Mouse (Mus musculus) CD8-positive naive resting alpha-beta T cell, adult 2 months (primary cell): Measurements from ENCODE around the gene Fryl.

Experiments used
- DNase-seq, 2 experiments: peaks; one replicate each; pipeline ENCODE4 v3.0.0; 2022; ENCODE audit warnings: low read depth in 2 of 2, low spot score in 2 of 2

Gene Fryl

DNA sequence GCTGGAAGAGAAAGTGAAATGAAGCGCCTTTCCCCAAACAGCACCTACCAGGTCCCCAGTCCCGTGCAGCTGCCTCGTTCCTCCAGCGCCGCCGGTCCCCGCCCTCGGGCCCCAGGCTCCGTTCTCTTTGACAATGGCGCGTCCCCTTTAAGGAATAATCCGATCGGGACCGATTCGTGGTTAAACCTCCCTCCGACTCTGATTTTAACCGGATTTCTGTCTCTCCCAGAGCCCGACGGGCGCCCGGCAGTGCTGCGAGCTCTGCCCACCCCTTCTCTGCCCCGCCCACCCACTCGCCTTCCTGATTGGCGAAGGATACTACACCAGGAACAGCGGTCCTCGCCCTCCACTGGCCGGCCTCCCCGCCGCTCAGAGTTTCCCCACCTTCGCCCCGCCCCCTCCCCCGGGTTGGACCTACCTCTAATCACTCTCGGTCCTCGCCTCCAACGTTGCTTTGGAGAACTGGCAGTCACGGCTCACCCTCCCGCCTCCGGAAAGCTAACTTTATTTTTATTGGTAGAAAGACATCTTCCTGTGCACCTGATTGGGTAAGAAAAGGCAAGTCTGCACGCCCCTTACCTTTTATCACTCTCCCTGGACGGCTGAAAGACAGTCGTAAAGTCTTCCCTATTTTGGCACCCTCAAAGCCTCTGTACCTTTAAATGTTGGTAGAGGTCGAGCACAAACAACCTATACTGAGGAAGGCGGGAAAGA, at the start of gene Fryl:
Fryl (minus strand) TSS at position 268 of the 714 bp plus-strand sequence.
- peak; percentile 92 for DNase-seq

DNA sequence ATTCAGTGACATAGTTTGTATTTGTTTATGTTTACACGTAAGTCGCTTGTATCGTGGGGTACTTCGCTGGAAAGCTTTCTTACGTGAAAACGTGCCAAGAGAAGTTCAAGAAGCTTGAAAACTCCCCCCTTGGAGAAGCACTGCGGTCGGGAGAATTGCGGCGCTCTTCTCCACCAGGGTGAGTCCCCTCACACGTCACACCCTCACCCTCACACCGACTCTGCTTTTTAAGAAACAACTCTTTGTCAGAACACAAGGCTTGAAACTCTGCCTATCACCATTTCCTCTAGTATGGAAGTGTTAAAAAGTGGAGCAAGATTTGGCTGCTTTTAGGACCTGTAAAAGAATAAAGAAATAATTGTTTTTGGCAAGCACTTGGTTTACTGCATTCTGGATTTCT, 48.1 kb upstream of the Fryl start:
- DNase-seq, result no peak

- no peak for DNase-seq
These were observed 45.3 kb upstream of the Fryl start for GRCm38 (mm10) chr5:73301601-73302307.

DNA sequence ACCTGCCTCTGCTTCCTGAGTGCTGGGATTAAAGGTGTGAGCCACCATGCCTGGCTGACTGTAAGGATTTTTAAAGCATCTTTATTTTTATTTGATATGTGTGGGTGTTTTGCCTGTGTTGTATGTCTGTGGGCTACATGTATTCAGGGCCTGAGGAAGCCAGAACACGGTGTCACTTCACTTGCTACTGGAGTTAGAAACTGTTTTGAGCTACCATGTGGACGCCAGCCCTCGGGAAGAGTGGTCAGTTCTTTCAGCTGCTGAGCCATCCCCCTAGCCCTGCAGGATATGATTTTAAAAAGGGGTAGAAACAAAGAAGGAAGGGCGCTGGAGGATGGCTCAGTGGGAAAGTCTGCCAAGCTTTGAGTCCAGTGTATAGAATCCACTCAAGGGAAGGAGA, 39.5 kb upstream of the Fryl start:
- no peak for DNase-seq

DNA sequence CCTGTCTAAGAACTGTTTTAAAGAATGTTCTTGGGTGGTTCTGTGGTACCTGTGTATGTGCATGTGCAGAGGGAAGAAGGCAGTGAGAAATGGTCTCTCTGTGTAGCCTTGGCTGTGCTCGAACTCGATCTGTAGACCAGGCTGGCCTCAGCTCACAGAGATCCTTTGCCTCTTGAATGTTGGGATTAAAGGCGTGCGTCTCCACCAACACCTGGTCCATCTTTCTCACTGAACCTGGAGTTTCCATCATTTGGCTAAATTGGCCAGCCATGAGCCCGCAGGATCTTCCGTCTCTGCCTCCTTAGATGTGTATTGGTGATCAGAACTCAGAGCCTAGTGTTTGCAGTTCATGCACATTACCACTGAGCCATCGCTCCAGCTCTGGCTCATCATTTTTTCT, 38.6 kb upstream of the Fryl start:
- DNase-seq, result no peak

DNA sequence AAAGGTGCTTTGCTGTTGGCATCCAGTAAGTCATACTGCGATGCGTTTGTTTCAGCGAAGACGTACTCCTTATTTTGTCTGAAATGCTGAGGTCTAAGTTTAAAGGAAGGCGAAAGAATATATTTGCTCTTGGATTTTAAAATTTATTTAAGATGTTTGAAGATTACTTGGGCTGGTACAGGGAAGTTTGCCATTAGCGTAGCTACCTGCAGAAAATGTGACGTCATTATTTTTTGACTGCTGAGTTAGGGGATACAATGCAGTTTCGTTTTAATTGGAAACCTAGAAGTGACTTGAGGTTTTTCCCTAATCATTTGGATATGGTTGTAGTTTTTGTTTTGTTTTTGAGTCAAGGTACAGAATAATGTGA, 37.0 kb upstream of the Fryl start:
- no peak for DNase-seq

GRCm38 (mm10) chr5:73292502-73293457, 36.4 kb upstream of the Fryl start, which contains the start of gene Ociad1:
Gene Ociad1 (plus strand): TSS chr5:73292784.
- peak; percentile 91 to 92 for DNase-seq

DNA sequence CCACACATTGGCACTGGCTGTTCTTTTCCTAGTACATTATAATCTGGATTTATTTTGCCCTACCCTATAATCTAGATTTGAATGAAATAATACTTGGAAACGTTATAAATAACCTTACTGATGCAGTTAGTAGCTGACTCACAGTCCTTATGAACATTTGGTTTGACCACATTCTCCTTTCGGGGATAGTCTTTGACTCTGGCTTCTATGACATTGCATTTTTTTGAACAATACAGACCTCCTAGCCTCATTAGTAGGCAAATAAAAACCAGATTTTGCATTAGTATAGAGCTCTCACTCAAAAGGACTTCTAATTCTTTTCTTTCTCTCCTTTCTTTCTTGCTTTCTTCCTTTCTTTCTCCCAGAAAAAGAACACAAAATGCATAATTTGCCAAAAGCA, 33.5 kb upstream of the Fryl start:
- DNase-seq, result no peak

- DNase-seq, result no peak
These were observed 30.2 kb upstream of the Fryl start for GRCm38 (mm10) chr5:73286603-73287002.

- DNase-seq, result no peak
These were observed 29.1 kb upstream of the Fryl start for GRCm38 (mm10) chr5:73285470-73285978.

GRCm38 (mm10) chr5:73284046-73284445, 27.6 kb upstream of the Fryl start:
- no peak for DNase-seq

GRCm38 (mm10) chr5:73280567-73280850, 24.1 kb upstream of the Fryl start:
- DNase-seq, result no peak

GRCm38 (mm10) chr5:73279732-73280566, 23.5 kb upstream of the Fryl start:
- DNase-seq, result no peak

- no peak for DNase-seq
These were observed 22.8 kb upstream of the Fryl start for GRCm38 (mm10) chr5:73279190-73279589.

DNA sequence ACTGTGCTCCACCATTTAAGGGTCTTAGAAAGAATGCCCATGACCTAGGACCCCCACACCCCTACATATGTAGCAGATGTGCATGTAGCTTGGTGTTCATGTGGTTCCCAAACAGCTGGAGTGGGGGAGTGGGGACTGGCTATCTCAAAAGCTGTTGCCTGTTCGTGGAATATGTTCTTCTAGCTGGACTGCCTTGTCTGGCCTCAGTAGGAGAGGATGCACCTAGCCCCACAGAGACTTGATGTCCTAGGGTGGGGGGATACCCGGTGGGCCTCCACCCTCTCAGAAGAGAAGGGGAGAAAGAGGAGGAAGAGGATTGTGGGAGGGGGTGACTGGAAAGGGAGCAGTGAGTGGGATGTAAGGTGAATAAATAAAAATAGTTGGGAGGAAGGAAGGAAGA, 18.5 kb upstream of the Fryl start:
- DNase-seq, result no peak

GRCm38 (mm10) chr5:73273171-73273570, 16.8 kb upstream of the Fryl start:
- DNase-seq, result no peak

- no peak for DNase-seq
These were observed 14.2 kb upstream of the Fryl start for GRCm38 (mm10) chr5:73270612-73271011.

GRCm38 (mm10) chr5:73268636-73269213, 12.3 kb upstream of the Fryl start:
- no peak for DNase-seq

GRCm38 (mm10) chr5:73265460-73265859, 9.0 kb upstream of the Fryl start:
- DNase-seq, result peak; percentile 50 to 55

DNA sequence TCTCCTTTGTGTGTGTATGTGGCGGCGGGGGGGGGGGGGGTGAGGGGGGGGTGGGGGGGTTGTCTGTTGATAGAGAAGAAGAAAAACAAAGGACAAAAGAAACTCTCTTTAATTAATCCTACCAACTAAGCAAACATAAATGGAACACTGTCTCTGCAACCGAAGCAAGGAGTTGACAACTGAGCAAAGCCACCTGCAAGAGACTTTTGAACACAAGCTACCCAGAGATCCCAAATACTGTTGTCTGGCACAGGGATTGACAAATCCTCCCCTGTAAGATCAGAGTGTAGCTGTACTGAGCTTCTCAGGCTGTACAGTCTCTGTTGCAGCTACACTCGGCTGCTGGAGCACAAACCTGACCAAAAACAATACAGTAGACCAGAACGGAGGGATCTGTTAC, 7.7 kb upstream of the Fryl start:
- DNase-seq, result no peak
